Mouse (Mus musculus): ENCODE measurements at regions not wholly inside any gene's neighbourhood (a gene's known extent, or its start where the extent isn't known, plus 50 kb on each side); places are given as distances from the start of the nearest gene placed in this dataset.
"Not testable (repeated sequence)": the region's sequence is repeated elsewhere in the genome, so short reads cannot be mapped to it uniquely, and the experiment has no call there.

DNA sequence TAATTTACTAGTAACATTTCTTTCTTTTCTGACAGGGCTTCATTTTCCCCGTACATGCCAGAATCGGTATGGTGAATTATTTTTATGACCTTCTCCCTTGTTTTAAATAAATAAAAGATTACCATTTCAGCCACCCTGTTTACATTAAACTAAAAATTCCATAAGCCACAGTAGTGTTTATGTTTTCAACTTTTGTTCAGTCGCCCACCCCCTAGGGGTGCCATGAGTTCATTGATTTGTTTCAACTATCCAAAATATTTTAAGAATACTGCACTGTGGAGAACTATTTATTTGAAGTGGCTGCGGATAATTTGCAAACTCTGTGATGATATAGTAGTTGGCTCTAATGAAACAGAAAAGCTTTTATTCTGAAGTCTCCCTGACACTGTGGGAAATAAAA, 132.9 kb downstream of the Tfec start:
- no peak for DNase-seq

DNA sequence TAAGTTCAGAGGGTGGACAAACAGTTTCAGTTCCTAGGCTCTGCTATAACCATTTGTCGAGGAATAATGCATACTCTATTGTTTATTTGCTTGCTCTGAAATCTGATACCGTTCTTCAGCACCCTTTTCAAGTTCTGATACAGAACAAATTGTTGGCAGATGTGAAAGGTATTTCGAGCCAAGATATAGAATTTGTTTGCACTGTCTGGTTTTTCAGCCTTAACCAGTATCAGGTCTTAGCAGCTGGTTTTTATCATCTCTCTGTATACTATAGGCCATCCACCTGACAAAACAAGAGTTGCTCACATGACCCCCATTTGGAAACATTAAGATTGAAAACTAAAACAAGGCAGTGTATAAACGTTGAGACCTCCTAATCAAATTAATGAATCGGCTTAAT, 133.5 kb downstream of the Tfec start:
- no peak for DNase-seq

DNA sequence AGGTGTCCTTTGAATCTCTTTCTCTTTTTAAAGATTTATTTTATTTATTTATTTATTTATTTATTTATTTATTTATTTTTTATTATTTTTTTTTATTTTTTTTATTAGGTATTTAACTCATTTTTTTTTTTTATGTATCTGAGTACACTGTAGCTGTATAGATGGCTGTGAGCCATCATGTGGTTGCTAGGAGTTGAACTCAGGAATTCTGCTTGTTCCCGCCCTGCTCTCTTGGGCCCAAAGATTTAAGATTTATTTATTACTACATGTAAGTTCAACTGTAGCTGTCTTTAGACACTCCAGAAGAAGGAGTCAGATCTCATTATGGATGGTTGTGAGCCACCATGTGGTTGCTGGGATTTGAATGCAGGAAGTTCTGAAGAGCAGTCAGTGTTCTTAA, 143.2 kb downstream of the Tfec start:
- DNase-seq: not testable (repeated sequence)

DNA sequence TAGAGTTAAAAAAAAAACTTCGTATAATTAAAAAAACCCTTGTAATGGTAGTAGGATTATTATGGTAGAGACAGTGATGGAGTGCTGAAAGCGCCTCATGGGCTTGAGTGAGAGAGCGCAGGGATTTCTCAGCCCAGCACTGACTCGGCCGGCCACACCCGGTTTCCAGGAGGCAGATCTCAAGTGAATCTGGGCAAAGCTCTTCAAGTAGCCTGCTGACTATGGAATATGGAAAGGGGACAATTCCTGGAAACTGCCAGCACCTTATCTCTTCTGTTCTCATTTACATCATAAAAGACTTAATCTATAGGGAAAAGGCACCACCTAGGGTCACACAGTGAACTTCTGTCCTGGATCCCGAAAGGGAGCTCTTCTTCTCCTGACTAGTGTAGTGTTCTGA, 165.1 kb downstream of the Tfec start:
- DNase-seq: no peak

DNA sequence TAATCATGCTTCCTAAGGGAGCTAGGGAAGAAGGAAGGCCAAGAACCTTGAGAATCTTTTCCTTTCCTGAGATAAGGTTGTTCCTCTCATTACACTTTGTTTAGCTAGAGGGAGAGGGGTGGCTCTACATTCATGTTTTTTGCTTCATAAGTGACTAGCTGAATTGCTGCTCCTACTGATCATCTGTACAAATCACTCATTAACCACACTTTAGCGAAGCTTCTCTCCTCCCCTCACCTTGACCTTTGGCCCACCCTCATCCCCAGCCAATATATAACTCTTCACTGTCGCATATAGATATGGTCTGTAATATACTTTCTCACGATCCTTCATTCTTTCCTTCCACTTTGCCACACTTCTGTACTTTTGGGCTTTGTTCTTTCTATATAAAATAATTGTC, 166.1 kb downstream of the Tfec start:
- no peak for DNase-seq

DNA sequence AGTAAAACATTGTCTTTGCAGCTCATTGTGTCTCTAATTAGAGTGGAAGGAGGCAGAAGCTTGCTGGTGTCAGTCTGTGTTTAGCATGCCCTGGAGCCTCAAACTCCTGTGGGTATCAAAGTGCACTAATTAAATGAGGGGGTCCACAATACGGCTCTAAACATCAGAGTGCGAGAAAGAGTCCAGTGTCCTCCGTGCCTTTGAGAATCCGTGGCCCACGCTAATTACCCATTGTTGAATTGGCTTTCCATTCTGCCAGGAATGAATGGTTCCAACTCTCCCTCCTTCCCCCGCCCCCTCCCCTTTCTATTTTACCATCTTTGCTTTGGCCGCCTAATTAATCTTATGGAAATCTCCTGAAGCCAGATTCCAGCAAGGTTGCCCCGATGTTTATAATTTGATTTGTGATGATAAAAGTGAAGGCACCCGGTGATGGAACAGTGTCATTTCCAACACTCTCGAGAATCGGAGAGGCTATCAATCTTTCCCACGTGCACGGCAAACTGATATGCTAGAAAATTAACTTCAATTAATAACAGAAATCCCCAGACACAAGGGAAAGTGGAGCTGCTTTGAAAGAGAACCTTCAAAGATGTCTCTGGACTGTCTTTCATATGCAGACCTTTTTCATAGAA, 170.9 kb downstream of the Tfec start:
- no peak for DNase-seq

DNA sequence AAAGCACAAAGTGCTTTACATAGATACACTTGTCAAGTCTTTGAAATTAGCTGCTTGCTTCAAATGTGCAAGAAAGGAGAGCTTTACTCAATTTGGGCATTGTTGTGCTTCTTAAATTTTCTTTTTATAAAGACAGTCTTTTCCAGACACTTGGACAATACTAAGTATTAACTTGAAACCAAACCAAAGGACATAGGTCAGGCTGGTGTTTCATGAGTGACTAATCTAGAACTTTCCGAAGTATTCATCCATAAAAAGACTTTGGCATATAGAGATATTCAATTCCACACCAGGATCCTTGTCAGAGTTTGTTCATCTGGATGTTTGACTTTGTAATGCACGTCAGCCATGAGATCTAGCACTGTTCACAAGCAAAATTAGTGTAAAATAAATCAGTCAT, 173.0 kb downstream of the Tfec start:
- no peak for DNase-seq

DNA sequence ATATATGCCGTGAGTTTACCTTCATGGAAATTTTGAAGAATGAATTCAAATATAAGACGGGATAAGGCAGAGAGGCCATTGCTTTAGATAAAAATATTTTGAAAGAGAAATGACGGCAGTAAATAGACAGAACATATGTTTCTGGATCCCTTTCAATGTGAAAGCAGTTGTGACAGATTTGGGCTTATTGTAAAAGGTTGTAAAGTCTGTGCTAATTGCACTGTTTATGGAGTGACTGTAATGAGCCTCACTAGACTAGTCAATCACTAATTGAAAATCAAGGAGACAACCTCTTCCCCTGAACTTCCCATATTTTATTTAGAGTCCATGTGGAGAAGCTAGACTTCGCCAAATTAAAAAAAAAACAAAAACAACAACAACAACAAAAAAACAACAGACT, 193.7 kb downstream of the Tfec start:
- DNase-seq: no peak

DNA sequence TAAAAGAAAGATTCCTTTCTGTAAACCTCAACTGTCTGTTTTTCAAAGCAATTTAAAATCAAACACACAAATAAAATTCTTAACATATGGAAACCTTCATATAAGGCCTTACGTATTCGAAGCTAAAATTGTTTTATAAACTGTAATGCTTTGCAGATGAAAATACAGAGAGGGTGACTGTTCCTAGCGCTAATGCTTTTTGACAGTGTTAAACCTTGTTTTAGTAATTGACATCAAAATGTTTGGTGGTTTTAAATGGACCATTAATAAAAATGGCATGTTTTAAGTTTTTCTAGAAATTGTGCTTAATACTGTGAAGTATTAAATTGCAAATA, 194.9 kb downstream of the Tfec start:
- no peak for DNase-seq

DNA sequence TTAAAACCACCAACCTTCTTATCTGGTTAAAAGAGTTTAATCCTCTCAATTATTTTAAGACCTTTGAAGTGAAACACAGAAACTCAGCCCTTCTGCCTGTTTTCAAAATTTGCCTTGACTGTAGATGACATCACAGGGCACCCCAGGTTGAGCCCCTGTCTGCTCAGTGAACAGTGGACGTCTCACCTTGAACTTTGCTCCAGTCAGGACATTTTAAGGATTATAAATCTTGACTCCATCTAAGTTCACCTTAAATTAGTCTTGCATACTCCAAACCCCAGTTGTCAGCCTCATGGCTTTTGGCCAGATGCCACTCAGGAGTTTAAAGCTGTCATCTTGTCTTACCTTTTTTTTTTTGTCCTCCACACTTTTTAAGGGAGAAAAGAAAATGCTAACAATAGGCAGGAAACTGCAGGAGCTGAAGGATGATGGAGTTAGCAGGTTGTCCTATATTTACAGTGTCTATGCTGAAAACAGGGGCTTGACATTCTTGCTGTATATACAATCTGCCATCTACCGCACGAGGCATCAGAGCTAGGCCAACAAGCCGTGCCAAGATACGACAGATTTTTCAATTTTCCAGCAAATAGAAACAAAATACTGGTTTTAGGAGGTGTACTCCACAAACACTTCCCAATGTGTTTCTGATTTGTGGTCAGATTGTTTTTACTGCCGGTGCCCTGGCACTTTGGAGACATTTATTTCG, 195.4 kb downstream of the Tfec start:
- no peak for DNase-seq

DNA sequence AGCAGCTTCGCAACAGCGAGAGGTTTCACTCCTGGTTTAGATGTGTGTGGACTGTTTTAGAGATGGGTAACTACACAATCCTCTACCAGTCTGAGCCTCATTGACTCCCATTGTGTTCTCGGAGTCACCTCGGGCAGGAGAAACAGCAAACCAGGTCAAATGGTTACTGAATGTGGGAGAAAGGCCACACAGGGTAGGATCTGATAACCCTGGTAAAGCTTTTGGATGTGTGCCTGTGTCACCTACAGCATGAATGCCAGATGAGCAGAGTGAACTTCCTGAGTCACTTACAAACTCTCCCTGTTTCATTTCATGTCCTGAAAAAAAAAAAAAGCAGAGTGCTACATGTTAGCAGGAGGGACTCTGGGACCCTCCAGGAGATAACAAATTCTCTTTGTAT, 201.0 kb downstream of the Tfec start:
- DNase-seq: no peak

DNA sequence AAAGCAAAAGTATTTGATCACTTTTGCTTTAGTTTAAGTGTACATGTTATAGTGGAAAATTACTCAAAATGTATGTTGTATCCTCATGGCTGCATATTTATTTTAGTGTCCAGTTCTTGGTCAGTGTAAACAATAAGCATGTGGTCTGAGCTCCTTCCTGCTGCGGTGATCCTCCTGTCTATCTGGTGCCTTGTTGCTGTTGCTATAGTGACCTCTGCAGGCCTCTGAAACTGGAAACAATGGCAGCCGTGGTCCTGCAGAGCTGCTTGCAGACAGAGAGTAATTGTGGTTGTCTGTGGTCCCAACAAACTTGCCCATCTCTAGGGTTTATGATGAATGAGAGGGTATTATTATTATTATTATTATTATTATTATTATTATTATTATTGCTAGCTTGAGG, 230.2 kb downstream of the Tfec start:
- DNase-seq: no peak

DNA sequence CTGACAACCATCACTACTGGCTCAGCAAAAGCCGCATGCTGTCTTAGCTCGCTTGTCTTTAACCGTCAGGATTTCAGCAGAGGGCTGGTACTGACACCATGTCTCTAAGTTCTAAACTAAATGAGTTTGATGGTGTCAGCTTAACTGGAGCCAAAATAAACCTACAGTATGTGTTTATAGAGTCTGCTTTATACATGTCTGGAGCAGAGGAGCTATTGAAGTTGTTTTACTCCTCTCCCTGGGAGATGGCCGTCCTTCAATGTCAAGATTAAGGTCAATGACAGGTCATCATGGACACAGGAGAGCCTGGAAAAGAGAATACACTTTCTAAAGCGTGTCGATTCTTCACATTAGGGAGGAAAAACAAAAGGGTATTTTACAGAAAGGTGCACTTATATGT, 231.0 kb downstream of the Tfec start:
- no peak for DNase-seq

DNA sequence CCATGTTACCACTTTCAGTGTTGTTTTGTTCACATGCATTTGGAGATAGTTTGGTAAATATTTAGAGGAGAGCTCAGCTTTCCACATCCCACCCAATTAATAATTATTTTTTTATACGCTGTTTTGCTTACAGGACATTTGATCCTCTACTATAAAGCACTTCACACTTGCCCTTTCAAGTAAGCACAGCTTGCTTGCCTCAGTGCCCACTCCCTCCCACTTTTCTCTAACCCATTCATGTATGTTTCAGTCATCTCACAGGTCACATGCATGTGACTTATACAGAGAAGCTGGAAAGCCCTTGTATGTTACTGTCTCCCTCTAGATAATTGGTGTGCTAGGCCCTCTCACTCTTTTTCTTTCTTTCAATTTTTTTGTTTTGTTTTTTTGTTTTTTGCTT, 252.0 kb downstream of the Tfec start:
- DNase-seq: no peak

DNA sequence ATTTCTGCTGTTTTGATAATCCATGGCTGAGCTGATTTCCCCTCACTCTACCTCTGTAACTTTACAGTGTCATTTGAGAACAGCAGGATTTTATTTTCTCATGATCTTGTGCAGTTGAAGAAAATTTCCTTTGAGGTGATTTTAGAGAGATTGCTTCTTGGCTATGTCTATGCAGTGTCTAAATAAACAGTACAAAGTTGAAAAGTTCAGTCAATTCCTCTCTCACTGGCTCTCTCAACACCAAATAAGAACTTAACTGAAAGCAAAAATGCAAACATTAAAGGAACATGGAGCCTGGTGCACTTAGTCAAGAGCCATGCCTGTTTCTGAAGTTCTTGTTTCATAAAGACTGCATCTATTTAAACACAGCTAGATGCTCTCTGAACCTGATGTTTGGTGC, 254.7 kb downstream of the Tfec start:
- no peak for DNase-seq

DNA sequence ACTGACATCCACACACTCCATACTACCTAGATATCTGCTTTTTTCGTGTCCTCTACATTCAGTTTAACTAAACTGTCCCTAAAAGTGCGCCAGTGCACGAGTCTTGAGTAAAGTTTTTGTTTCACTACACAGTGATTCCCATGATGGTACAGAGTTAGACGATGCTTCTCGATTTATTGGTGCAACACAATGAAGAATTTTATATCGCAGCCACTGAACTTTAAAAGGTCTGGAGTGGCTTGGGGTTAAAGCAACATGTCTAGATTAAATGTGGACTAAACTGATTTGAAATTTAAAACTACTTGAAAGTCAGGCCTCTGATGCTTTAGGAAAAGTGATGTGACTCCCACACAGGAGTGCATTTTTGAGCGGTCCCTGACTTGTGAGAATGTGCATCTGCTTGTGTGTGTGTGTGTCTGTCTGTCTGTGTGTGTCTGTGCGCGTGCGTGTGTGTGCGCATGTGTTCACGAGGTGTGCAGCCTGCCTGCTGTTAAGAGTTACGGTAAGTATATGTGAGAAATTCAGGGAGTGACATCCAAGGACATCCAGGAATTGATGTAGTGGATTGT, 261.4 kb downstream of the Tfec start:
- no peak for DNase-seq

DNA sequence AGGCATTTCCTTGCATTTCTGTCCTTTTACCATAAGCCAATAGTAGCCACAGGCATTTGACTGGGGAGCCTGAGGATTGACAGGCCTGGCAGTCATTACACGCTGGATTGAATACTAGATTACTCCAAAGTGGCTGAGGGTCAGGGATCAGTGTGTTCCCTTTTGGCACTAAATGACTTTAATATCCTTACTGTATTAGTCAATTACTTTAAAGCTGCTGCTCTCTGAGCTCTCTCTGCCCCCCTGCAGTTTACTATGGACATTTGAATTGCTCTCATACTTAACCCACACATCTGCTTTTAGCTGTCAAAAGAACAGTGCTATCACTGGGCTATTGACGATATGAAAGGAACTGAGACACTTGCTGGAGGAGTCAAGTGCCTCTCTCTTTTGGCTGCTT, 262.1 kb downstream of the Tfec start:
- no peak for DNase-seq

DNA sequence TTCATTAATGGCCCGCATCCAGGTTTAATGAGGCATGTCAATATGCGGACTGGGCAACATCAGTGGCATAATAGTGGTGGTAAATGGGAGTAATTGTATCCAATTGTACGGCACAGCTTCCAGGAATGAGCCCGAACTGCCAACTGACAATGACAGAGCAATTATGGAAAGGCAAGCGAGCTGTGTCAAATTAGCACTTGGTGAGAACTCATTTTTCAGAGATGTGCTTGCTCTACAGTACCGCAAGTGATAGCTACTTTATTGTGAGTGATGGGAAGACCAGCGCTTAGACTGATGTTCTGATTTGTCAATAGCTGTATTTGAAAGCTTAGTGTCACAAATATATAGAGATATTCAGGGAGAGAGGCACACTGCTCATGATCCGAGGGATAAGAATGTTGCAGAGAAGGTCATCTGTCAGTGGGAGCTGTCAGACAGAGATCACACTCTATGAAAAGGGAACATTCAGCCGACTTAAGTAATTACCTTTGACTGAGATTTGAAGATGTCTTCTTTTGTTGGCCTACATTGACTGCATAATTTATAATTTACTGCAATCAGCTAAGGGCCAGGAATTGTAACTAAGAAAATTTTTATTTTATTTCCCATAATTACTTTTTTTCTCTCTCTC, 290.7 kb downstream of the Tfec start:
- no peak for DNase-seq

DNA sequence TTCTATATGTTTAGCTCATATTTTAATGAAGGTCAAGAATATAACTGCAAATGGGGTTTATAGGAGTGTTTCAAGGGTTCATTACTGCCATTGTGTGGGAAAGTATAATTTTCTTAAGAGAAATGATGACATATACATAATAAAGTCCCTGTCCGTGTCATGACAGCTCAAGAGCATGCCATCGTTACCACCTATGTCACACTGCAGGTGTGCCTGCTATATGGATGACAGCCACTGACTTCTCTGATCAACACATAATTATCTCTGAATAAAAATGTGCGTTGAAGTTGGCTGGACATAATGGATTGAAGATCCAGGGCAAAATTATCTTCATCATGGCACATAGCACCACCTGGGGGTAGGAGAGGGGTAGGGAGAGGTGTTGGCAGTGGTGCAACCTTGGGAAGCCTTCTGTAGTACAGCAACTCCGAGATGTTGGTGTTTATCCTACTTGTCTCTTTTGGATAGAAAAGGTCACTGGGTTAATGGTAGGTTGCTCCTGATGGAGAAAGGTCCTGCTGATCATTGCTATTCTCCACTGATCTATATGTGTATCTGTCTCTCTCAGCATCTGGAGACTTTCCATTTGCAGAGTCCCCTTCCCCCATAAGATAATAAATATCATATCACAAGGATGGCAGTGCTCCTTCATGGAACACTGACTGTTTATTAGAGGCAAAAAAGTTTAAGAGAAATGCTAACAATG, 291.4 kb downstream of the Tfec start:
- DNase-seq: no peak

DNA sequence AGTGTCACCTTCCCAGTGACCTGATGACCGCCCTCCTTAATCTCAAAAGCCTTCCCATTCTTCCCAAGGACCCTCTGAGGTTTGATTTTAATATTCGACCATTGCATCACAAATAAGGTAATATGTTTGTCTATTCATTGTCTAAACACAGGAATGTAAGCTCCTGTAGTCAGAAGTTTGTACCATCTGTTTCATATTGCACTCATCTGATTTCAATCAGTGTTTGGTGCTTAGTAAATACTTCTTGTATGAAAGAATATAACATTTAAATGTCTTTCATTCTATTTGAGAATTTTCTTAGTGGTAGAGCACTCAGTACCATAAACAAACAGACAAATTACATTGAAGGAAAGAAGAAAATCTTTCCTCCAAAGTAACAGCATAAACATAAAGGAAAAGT, 305.8 kb downstream of the Tfec start:
- DNase-seq: no peak

DNA sequence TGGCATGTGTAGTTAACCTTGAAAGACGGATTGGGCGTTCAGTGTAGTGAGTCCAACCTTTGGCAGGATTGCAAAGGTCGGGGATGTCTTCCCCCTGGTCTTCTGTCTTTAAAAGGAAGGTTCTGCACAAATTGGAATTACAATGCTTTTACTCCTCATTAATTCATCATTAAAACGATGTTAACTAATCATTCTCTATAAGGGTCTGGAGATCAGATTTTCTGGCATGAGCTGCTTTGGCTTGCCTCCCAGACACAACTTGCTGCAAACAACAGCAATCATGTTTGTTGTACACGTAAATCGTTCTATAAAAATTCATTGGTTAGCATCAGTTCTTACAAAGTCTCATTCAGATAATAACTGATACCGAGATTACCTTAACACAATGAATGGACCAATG, 315.9 kb downstream of the Tfec start:
- DNase-seq: no peak

DNA sequence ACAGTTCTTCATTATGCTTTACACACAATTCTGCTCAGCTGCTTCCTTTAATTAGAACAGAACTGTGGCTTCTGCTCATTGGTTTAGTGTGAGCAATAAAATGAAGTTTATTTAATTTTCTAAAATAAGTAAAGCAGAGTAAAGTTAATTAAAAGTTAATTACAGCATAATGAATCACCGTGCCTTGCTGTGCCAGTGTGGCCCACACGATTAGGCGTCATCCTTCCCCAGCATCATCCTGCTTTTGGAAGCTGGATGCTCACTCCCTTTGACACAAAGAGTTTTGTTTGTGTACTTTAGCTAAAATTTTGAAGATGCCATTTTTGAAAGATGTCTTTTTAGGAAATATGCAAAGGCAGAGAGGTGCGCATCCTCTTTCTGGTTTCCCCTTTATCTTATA, 316.4 kb downstream of the Tfec start:
- no peak for DNase-seq

DNA sequence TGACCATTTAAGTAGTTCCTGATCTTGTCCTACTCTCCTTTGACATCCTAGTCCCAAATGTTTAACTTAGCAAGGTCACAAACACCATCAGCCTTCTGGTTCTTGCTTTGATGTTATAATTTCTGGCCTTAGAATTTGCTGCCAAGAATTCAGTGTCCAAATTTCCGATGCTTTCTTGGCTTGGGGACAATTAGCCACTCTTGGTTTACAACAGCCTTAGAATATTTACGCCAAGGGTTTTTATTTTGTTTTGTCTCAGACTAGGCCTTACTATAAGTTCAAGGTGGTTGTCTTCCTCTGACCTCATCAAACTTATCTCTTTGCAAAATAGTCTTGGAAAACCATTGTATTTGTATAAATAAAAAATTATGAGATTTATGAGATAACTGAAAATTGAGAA, 322.4 kb downstream of the Tfec start:
- no peak for DNase-seq

DNA sequence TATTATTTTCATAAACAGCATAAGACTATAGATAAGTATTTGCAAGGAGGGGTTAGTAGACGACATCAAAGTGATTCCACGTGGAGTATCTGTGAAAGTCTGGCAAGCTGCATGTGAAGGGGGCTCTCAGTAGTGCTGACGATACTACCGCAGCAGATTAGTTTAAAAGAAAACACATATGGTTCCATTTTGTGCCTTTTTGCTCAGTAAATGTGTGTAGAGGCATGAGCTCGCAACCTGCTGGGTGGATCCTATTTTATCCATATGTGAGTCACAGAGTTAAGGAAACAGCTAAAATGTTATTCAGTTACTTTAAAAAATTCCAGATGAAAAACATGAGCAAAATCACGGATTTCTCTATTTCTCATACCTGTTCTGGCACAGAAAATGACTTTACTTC, 325.4 kb downstream of the Tfec start:
- DNase-seq: no peak
